Mouse (Mus musculus): ENCODE data around the gene Chst10.

Gene Chst10

DNA sequence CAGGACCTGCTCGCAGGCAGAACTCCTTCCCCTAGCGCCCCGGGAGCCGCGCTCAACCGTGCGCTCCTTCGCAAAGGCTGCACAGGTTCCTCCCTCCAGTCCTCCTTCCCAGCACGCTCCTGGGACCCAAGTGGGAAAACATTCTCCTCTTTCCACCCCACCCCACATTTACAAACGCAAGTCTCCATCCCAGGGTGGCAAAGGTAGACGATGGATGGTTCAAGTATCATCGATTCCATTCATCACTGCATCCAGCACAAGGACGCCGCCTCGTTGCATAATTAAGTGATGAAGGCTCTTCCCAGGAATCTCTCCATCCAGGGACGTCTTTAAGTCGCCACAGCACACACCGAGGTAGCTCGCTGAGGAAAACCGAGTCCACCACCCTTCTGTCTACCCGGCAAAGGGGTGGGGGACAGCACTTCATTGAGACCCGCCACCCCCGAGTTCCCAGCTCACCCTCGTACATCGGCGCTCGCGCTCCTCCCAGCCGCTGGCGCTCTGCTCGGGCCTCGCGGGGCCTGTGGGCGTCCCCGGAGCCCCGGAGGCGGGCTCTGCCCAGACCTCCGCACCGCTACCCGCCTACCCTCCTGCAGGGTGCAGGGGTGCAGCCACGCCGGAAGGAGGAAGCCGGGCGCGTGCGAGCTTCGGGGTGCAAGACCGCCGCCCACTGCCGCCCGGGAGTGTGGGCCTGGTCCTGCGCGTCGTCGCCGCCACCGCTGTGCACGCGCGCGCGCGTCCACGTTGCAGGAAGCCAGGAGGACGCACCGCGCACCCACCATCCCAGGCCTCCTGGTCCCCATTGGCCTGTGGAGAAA is at the start of gene Chst10:
TSS of gene Chst10 (minus strand) at position 731 of the 818 bp plus-strand sequence.
- DNase-seq (ENCODE audit: low spot score in 2 of 2) = peak; percentile 55 to 80

DNA sequence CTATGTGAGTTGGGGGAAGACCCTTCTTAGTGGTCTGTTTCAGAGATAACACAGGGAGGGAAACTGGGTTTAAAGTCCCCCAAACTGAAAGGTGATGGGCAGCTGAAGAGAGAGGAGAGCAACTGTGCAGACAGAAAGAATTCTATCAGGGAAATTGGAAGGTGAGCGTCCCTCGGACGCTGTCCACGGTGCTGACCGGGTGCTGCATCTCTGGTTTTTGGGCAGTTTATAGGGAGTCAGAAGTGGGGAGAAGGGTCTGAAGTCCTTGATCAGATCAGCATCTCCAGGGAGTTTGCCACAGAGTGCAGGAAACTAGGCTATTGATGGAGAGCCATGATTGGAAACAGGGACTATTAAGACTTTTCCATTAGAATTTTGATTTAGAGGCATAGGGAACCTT is 41.6 kb upstream of the Chst10 start:
- no peak for DNase-seq (ENCODE audit: low spot score in 2 of 2)

DNA sequence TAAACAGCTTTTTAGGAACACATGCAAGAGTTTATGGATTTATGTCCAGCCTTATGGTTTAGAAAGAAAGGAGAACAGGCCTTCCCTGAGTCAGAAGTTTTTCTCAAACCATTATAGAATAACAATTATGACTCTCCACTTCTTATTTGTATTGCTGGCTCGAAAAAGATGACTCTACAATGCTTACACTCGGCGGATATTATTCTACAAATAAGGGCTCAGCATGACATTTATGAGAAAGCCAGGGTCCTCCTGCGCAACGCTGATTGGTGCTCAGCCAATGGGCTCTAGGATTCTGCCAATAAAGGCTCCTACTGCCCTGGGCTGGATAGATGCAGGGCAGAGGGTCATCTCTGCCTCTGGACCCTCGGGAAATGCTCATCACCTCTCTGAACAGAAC is 40.9 kb upstream of the Chst10 start, which contains the start of gene Nms:
TSS of gene Nms (plus strand) at position 301 of the 400 bp plus-strand sequence.
- no peak for DNase-seq (ENCODE audit: low spot score in 2 of 2)

DNA sequence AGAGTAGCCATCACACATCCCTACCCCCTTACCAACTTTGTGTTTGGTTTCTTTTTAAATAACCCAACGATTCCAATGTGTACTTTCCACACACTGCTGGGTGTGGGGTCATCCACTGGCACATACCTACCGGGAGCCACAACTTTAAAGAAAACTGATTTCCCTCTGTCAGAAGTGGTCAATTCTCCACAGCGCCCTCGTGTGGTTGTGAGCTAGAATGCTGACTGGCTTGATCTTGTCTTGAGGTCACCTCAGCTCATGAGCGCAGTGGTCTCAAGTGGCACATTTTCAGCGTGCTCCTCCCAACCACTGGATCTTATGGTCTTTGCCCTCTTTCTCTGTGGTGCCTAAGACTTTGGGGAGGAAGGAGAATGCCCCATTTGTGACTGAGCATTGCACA is 38.8 kb upstream of the Chst10 start:
- DNase-seq (ENCODE audit: low spot score in 2 of 2) = peak in 1 of 2 experiments; percentile 28

DNA sequence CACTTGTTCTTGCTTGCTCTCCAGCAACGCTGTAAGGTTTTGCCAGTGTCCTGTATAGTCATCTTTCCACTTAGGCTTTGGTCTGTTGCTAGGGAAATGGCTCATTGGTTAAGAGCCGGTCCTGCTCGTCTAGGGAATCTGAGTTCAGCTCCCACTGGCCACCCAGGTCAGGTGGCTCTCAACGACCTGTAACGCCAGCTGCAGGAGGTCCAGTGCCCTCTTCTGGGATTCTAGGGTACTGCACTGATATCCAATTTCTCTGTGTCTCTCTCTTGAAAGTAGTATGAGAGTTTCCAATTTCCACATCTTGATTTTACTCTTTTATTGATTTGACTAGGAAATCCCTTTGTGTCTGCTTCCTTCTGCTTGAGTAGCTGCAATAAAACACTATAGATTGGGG is 36.7 kb upstream of the Chst10 start:
- peak in 1 of 2 experiments; percentile 20 for DNase-seq (ENCODE audit: low spot score in 2 of 2)

DNA sequence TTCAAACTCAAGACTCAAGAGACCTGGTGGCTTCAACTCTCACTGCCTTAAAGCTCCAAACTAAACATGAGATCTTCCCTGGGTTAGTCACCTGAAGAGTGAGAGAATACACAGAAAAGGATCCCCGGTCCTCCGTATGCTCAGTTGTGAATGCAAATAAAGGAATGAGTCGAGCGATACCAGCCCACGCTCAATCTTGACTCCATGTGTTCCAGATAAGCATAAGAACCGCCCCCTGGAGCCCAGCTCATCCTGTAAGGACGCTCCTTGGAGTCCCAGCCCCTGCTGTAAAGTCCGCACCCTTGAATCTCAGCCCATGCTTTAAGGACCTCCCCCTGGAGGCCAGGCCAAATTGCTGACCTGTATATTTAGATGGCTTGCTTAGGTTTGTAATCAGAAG is 32.8 kb upstream of the Chst10 start:
- DNase-seq (ENCODE audit: low spot score in 2 of 2) = peak in 1 of 2 experiments; percentile 53

DNA sequence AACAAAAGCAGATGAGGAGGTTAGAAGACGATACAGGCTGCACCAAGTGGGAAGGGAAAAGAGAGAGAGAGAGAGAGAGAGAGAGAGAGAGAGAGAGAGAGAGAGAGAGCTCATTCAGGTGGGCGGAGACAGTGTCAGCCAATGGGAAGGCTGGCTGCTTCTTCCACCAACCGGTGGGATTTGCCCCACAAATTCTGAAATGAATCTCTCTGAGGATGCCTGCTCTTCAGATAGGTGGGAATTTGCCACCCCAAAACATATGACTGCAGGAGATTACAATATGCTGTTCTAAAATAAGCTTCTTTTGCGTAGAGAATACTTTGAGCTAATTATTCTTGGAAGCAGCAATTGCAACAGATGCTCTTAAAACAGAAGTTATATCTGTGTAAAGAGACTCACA is 31.5 kb upstream of the Chst10 start:
- DNase-seq (ENCODE audit: low spot score in 2 of 2) = peak in 1 of 2 experiments; percentile 16

DNA sequence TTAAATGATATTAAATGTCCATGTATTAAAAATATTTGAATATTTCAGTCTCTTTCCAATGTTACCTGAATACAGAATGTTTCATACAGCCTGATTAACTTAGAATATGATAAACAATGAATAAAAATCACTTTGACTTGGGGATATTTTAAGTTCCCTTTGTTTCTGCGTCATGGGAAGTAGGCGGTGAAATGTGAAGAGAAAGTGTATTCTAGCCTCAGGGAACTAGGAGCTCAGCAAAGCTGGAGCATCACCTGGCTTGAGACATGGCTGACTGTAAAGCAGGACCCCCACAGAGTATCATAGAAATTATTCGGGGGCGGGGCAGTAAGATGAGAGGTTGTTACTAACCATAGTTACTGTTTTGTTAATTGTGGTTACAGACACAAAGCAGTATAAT is 31.0 kb upstream of the Chst10 start:
- no peak for DNase-seq (ENCODE audit: low spot score in 2 of 2)

DNA sequence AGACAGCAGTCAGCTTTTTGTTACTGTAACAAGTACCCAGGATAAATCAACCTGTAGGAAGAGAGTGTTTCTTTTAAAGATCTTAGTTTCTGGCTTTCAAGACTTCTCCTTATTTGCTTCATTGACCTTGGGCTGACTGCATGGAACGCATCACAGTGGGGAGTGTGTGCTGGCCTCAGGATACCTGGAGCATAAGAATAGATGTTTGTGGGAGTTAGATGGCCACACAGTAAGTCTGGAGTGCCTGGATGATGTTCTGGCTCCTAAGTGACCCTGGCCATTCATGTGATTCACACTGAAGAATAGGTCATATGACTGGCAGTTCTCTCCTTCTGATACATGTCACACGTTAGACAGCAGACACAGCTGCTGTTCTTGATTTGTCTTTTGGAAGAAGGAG is 6.0 kb upstream of the Chst10 start:
- no peak for DNase-seq (ENCODE audit: low spot score in 2 of 2)

DNA sequence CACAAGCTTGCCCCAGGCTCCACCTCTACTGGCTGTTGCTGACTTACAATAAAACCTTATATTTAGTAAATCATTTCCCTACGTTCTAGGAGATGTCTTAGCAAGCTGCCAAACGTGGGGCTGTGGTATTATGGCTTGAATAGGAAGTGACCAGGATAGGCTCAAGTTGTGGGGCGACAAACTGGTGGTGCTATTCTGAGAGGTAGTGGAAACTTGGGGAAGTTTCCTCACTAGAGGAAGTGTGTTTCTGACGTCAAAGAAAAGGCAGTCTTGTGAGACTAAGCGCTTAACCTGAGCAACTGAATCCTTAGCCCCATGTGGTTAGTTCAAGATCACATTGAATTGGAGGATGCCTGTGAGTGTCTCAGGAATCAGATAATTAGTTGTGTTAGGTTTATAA is 4.6 kb upstream of the Chst10 start:
- DNase-seq (ENCODE audit: low spot score in 2 of 2) = no peak

DNA sequence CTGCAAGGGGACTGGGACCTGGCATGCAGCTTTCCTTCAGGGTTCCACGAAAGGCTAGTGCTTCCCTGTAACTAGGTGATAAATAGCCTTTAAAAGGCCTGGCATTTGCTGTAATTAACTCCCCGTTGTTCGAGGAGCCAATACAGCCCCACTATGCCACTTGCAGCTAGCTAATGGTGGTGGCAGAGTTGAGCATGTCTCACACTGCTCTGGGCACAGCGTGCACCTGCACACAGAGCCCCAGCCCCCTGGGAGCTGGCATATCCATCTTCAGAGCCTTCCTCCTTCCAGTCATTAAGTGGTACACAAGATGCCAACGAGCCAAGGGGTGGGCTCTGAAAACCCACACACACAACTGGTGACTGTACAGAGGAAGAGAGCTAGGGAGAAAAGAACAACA is 4.9 kb downstream of the Chst10 start:
- no peak for DNase-seq (ENCODE audit: low spot score in 2 of 2)

DNA sequence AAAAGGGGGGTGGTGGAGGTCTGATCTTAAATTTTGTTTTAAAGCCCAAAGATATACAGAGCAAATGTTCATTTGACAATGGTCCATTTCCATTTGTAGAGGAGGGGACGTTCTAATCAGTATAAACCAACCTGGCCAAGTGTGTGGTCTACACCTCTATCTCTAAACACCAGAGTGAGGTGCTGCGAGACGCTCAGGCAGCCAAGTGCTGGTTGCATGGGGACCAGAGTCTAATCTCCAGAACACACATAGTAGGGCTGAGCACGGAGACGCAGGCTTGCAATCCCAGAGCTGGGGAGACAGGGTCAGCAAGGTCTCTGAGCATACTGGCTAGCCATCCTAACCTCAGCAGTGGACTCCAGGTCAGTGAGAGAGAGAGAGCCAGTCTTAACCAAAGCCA is 6.5 kb downstream of the Chst10 start:
- no peak for DNase-seq (ENCODE audit: low spot score in 2 of 2)

DNA sequence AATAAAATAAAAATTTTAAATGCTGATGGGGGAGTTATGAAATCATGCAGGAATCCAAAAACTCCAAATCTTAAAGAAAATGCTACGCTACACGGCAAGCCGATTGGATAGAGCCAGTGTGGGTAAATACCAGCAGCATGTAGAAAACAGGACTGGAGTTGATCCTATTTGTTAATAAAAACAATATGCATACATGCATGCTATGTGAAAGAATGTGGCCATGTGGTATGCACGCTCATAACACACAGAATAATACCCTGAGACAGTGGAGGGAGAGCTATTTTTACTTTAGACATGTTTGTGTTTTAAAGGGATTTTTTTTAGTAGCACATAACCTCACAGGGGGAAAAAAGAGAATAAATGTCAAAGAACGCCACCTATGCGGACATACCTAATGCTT is 9.2 kb downstream of the Chst10 start:
- no peak for DNase-seq (ENCODE audit: low spot score in 2 of 2)

DNA sequence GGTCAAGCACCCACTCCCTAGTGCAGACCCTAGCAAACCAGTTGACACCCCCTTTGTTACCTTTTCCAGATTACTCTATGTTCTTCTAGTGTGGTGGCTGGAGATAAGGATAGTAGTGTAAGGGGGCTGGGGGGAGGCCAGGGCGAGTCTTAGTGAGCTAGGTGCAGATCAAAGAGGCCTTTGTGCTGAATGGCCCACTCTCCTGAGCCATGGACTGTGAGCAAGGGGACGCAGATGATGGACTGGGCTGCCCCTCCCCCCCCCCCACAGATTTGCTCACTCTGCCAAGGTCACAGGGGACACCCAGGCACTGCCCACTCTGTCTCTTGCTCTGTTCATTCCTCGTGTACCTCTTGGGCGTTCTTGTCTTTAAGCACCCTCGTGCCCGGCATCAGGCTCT is 10.9 kb downstream of the Chst10 start:
- DNase-seq (ENCODE audit: low spot score in 2 of 2) = no peak

DNA sequence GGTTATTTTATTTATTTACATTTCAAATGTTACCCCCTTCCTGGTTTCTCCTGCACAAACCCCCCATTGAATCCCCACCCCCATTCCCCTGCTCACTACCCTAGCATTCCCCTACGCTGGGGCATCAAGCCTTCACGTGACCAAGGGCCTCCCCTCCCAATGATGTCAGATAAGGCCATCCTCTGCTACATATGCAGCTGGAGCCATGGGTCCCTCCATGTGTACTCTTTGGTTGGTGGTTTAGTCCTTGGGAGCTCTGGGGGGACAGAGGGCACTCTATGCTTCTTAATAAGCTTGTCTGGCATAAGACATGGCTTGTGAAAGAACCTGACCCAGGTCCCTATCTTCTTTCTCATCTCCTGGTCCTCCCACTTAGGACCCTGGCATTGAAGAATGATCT is 11.4 kb downstream of the Chst10 start:
- DNase-seq (ENCODE audit: low spot score in 2 of 2) = no peak

DNA sequence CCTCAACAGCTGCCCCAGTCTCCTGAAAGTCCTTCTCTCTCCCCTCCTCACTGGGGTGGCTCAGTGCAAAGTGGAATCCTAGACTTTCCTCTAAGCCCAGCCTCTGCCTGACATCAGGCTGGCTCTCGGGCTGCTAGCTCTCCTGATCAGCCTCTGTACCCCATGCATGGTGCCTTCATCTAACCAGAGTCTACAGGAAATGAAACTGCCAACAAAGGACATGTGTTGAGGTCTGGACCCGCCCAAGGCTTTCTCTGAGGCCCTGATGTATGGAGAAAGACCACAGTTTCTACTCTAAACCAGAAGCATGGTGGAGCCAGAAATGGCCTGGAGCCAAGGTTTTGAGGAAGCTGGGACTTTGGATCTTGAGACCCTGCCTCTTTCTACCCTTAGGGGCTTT is 12.0 kb downstream of the Chst10 start:
- no peak for DNase-seq (ENCODE audit: low spot score in 2 of 2)

DNA sequence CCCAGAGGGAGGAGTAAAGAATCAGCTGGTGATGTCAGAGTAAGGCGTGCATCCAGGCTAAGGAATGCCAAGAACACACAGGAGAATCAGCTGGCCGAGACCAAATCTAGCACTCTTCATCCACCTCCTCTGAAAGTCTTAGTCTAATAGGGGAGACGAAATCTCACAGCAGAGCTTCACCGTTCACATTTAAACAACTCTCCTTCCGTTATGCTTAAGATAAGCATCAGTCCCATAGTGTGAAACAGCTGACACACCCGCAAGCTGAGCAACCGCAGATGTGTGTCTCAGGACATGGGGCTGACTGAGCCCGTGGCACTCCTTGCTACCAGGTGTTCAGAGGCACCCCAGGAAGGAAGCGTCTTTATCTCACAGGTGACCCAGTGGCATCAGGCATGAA is 14.2 kb downstream of the Chst10 start:
- DNase-seq (ENCODE audit: low spot score in 2 of 2) = no peak

DNA sequence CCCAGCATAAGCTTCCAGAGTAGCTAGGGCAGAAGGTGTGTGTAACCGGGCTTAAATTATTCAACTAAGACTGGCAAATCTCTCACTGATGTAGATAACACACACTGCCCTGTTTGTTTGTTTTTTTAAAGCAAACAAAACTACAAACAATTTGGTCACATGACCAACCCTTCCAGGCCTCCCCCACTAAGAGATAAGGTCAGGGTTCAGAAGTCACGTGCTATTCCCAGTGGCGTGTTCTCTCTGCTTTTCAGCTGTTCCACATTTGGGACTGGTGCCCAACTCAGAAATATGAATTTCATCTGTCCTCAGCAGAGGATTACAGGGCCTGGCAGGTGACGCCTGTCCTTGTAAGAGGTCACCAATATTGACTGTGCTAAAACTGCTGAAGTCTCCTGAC is 15.2 kb downstream of the Chst10 start:
- DNase-seq (ENCODE audit: low spot score in 2 of 2) = no peak

DNA sequence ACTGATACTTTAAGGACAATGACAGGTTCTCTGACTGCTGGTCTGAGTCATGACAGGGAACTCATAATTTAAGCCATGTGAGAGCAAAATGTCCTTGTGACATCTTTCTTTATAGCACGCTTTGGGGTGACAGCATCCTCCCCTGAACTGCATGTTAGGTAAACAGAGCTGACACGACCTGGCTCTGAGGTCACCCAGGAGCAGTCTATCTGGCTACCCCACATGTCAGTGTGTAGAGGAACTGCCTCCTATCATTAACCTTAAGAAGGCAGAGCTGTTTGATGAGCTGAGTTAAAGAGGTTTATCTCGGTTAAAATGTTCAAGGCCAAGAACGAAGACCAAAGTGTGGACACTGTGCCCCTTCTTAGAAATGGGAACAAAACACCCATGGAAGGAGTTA is 16.6 kb downstream of the Chst10 start:
- no peak for DNase-seq (ENCODE audit: low spot score in 2 of 2)

DNA sequence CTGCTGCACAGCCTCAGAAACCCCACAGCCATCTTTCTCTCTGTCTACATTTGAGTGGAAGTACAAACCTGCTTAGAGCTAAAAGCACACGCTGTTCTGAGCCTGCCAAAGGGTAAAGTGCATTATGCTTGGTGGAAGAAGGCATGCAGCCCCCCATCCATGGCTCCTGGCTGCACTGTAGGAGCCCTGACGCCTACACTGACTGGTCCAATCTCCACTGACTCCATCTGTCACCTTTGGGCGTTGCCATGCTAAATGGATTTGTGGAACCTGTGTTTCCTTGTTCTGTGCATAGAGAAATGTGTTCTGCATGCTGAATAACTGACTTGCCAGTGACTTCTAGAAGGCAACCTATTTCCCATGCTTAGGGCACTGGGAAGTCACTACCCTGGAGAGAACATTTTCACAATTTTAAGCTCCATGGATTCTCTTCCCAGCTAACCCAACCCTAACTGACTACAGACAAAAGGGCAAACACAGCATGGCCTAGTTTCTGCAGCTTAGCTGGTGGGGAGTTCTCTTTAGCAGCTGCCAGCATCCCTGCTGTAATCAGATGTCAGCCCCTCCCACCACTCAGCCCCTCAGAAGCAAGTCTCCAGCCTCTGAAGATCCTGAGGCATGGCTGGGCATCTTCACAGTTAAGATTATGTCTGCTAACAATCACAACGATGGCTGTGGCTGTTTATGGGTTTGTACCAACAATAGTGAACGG is 21.1 kb downstream of the Chst10 start:
- no peak for DNase-seq (ENCODE audit: low spot score in 2 of 2)

DNA sequence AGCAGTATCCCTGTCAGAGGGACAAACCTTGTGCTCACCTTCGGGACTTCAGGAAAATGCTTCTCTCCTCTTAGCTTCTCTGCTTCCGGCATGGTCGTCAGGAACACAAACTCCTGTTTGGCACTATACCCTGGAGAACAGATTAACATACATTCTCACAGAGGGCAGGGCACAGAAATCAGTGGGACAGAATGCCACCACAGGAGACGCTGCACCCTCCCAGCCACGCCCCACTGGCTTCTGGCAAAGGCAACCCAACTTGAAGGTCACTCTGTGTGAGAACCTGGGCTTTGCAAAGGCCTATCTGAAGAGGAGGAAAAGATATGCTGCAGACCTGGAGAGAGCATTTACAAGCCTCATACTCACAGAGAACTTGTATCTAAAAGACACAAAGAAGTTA is 24.1 kb downstream of the Chst10 start:
- DNase-seq (ENCODE audit: low spot score in 2 of 2) = no peak

DNA sequence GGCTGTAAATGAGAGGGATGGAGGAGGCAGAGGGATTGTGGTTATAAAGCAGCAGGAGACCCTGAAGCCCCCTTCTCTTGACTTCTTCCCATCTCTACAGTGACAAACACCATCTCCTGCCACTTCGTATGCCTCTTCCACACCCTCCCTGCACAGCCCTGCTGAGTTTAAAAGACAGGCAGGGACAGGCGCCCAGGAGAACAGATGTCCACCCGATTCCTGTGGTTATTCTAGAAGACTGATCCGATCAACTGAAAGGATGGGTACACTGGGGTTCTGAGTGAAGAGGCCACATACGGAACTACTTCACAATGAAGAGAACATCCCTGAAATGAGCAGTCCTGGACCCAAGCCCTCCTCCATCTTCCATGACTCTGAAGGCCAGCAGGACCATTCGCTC is 26.1 kb downstream of the Chst10 start:
- DNase-seq (ENCODE audit: low spot score in 2 of 2) = no peak
